Mouse (Mus musculus) Muller cell, postnatal 12 days (primary cell): ENCODE measurements at regions not wholly inside any gene's neighbourhood (a gene's known extent, or its start where the extent isn't known, plus 50 kb on each side); places are given as distances from the start of the nearest gene placed in this dataset.

ENCODE experiments used
- DNase-seq: peaks from one replicate; pipeline ENCODE4 v3.0.0-alpha.2; 2015; ENCODE audit errors: inconsistent ontology term

DNA sequence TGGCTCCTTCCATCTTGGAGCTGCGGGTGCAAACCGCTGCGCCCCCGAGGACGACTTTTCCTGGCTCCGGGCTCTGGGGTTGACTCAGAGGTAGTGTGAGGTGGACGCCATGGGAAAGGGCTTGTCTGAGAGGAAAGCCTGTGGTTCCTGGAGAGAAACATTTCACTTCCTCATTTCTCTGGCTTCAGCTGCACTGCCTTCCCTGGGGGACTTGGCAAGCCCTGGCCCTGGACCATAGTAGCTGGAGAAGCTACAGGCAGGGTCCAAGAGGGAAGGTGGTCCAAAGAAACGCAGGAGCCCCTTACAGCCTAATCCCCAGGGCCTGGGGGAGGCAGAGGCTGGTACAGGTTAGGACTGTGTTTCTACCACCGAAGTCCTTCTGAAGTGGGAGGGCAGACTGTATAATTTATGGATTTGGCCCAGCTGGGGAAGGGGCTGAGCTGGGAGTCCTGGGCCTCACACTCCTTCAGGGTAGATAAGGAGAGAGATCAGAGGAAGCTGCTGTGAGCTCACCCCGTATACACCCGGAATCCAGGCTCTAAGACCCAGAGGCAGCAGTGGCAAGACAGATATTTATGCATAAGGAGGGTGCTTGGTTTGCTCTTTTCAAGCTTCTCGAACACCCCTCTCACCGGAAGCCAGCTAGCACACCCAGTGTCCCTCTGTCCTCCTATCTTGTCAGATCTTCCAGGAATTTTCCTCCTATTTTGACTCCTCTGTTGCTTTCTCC, 50.0 kb upstream of the Podxl start:
- no peak for DNase-seq
